Mouse (Mus musculus) heart, embryonic 13.5 days (tissue): ENCODE results near the gene Gpa33. TPM values are rescaled to one million over a fixed set of nuclear protein-coding genes. Genes with fewer than 3 reads are reported as not detected.

ENCODE experiments used
- ATAC-seq: fragments of 200-750 bp; cut with Nextera tagmentation; 2 replicates; pipeline ENCODE4 v1.8.0; 2017; ENCODE audit warnings: moderate TSS enrichment; ENCODE audit not compliant: insufficient number of reproducible peaks, low FRiP score, low TSS enrichment; ENCODE audit errors: extremely low read depth
- H3K27ac ChIP-seq: fragments of 300-500 bp; sonication (generic); replicated peaks from 2 replicates; pipeline ENCODE4 v1.5.1; 2015; ENCODE audit warnings: moderate library complexity, mild to moderate bottlenecking, inconsistent platforms
- H3K27me3 ChIP-seq: fragments of 300-500 bp; sonication (generic); replicated peaks from 2 replicates; pipeline ENCODE4 v1.6.1; 2015; ENCODE audit warnings: mild to moderate bottlenecking, inconsistent platforms
- H3K36me3 ChIP-seq: fragments of 300-500 bp; sonication (generic); 2 replicates; pipeline ENCODE4 v1.6.1; 2015; ENCODE audit warnings: mild to moderate bottlenecking, inconsistent platforms
- H3K4me1 ChIP-seq: fragments of 300-500 bp; sonication (generic); 2 replicates; pipeline ENCODE4 v1.6.1; 2015; ENCODE audit warnings: inconsistent platforms
- H3K4me2 ChIP-seq: fragments of 300-500 bp; sonication (generic); 2 replicates; pipeline ENCODE4 v1.6.1; 2015; ENCODE audit warnings: inconsistent platforms, mild to moderate bottlenecking, moderate library complexity
- H3K4me3 ChIP-seq: fragments of 300-500 bp; sonication (generic); 2 replicates; pipeline ENCODE4 v1.5.1; 2015; ENCODE audit warnings: moderate library complexity, mild to moderate bottlenecking, inconsistent platforms
- H3K9ac ChIP-seq: fragments of 300-500 bp; sonication (generic); 2 replicates; pipeline ENCODE4 v1.6.1; 2015; ENCODE audit warnings: inconsistent platforms, mild to moderate bottlenecking, moderate library complexity
- H3K9me3 ChIP-seq: fragments of 300-500 bp; sonication (generic); 2 replicates; pipeline ENCODE4 v1.6.1; 2016; ENCODE audit warnings: inconsistent platforms
- WGBS: fragments of 180-500 bp; shearing (Covaris S2); methylation state at CpG from one replicate; pipeline ENCODE4 v1.1.7; 2015; ENCODE audit warnings: mixed read lengths; 5-methylcytosine and 5-hydroxymethylcytosine counted together
- polyA plus RNA-seq: library from polyadenylated mRNA; unstranded; fragments of >200 nt; fragmentation: Nextera tagmentation; extraction: Ambion mirVana; gene quantifications from 2 replicates; pipeline ENCODE4 v1.2.1, GENCODE M21; 2015

Gpa33 gene
- polyA plus RNA-seq, 1 experiment from 2014 or later, result not detected

GRCm38 (mm10) chr1:166115719-166116118, 14.3 kb upstream of the Gpa33 start:
- H3K4me2 ChIP-seq, result no peak overlapping the region
- H3K27ac ChIP-seq, result peak overlapping the region; percentile 21
- 85% methylated on average over 4 of the region's 4 CpGs for WGBS
- H3K4me1 ChIP-seq, result peaks cover 19% of the 10 kb centered on the region
- H3K9ac ChIP-seq, result no peak overlapping the region
- H3K4me3 ChIP-seq, result no peak overlapping the region
- no peaks in the 10 kb centered on the region for H3K9me3 ChIP-seq
- H3K27me3 ChIP-seq, result no peaks in the 10 kb centered on the region
- H3K36me3 ChIP-seq, result peaks cover 85% of the 10 kb centered on the region
- ATAC-seq, result no peak

DNA sequence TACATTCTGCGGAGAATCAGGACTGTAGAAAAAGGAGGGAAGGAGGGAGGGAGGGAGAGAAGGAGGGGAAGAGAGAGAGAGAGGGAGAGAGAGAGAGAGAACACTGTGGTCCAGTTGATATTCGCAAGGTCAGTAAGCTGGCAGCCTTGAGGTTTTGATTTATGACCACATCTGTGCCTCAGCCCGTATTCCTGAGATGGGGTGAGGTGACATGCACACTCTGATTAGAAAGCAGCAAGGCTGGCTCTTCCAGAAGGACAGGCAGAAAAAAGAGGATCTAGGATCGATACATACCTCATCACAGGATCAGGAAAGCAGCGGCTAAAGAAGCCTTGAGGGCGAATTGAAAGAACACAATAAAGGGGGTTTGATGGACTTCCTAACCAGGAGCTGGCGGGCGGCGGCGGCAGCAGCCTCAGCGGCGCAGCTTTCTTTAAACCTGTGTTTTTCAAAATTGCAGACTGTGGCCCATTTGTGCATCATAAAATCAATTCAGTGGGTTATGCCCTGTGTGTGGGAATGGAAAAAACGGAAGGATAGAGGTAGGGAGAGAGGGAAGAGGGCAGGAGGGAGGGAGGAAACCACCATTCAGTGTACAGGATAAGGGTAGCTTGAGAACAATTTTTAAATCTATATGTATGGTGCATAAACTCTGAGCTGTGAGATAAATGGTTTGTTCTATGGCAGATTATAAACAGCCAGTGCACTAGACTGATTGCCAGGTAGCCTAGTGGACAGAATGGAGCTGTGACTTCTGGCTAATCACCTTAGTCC, 12.0 kb upstream of the Gpa33 start:
- no peak overlapping the region for H3K9ac ChIP-seq
- no peak overlapping the region for H3K4me2 ChIP-seq
- WGBS, result 82% methylated on average over 13 of the region's 13 CpGs
- no peak for ATAC-seq
- H3K4me1 ChIP-seq, result peaks cover 22% of the 10 kb centered on the region
- peaks cover 77% of the 10 kb centered on the region for H3K36me3 ChIP-seq
- no peak overlapping the region for H3K27ac ChIP-seq
- H3K4me3 ChIP-seq, result no peak overlapping the region
- peaks cover under 1% of the 10 kb centered on the region; the same call in 1 of the 2 replicates for H3K9me3 ChIP-seq
- H3K27me3 ChIP-seq, result no peaks in the 10 kb centered on the region

DNA sequence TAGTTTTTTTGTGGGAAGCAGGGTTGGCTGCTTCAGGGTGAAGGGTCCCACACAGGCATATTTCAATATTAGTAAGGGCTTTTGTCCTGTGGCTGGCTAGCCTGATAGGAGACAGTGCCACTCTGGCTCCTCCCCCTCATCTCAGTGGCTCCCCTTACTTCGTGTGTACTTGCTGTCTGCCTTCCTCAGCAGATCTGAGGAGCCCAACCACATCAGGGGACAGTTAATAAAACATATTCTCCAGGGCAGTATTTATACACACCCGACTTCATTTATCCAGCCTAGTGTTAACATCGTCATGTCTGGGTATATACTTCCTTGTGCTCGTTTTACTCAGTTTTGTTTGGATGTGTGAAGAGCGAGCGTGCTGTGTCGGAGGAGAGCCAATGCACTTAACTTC, 7.9 kb upstream of the Gpa33 start:
- H3K27me3 ChIP-seq, result no peaks in the 10 kb centered on the region
- no peak overlapping the region for H3K4me3 ChIP-seq
- WGBS, result 58% methylated on average over 7 of the region's 7 CpGs
- peak overlapping the region; percentile 3; the same call in 1 of the 2 replicates for H3K27ac ChIP-seq
- no peak overlapping the region for H3K4me2 ChIP-seq
- no peak overlapping the region for H3K9ac ChIP-seq
- H3K9me3 ChIP-seq, result peaks cover 4% of the 10 kb centered on the region; the same call in 1 of the 2 replicates
- H3K4me1 ChIP-seq, result peaks cover 33% of the 10 kb centered on the region
- no peak for ATAC-seq
- H3K36me3 ChIP-seq, result peaks cover 72% of the 10 kb centered on the region

DNA sequence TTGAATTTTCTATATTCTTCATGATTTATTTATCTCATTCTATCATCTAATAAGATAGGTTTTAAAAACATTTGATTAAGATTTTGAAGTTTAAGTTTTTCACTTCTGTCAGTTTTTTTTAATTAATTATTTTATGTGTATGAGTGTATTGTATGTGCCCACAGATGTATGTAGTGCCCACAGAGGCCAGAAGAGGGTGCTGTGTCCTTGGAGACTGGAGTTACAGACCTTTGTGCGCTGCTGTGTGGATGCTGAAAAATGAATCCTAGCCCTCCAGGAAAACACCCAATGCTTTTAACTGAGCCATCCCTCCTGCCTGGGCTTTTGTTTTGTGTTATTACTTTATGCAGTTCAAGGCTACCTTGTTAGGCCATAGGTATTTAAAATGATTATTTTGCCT, 7.0 kb upstream of the Gpa33 start:
- Histone ChIP-seq H3K4me2 (no peak overlapping the region), H3K36me3 (peaks cover 62% of the 10 kb centered on the region), H3K4me1 (peaks cover 40% of the 10 kb centered on the region), H3K4me3 (no peak overlapping the region), H3K9me3 (peaks cover 4% of the 10 kb centered on the region; the same call in 1 of the 2 replicates), H3K9ac (no peak overlapping the region), H3K27ac (no peak overlapping the region), H3K27me3 (no peaks in the 10 kb centered on the region)
- no peak for ATAC-seq
- 85% methylated on average over 1 of the region's 1 CpGs for WGBS

DNA sequence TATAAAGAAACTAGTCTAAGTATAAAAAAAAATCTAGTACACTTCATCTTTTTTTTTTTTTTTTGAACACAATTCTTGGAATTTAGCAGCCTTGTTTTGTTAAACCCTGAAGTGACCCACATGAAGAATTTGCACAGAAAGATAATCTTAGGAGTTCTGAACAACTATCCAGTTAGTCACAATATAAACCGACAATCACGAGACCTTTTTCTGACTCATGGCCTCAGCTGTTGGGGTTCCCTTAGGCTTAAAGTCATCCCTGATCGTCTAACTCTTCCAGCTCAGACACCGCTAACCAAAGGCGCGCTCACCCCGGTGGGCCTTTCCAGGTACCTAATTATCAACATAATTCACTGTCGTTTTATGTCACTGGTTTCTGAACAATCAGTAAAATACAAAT, 6.3 kb upstream of the Gpa33 start:
- Histone ChIP-seq H3K4me2 (no peak overlapping the region), H3K4me1 (peaks cover 47% of the 10 kb centered on the region), H3K27me3 (no peaks in the 10 kb centered on the region), H3K4me3 (no peak overlapping the region), H3K36me3 (peaks cover 55% of the 10 kb centered on the region), H3K27ac (no peak overlapping the region), H3K9ac (no peak overlapping the region), H3K9me3 (peaks cover 4% of the 10 kb centered on the region; the same call in 1 of the 2 replicates)
- no peak for ATAC-seq
- WGBS, result 88% methylated on average over 8 of the region's 8 CpGs

DNA sequence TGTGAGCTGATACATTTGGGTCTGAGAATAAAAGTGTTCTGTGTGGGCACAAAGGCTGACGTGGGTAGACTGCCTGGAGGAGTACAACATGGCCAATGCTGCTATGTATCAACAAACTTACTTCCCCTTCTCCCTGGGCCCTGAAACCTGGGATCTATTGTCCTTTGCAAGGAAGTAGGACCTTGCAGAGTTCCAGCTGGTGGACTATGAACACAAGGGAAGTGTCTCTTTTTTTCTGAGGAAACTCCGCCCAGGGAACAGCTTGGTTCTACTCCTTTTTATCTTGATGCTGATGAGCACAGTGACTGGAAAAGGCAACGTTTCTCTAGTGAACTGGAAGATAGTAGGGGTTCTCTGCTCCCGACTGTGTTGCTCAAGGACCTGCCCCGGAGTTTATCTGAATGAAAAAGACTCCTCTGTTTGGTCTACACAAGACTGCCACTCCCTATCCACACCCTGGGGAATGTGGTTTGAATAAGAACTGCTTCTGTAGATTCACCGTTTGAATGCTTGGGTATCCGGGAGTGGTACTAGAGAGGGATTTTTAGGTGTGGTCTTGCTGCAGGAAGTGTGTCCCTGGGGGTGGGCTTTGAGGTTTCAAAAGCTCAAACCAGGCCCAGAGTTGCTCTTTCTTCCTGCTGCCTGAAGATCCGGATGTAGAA, 5.0 kb upstream of the Gpa33 start:
- no peak for ATAC-seq
- no peak overlapping the region for H3K4me3 ChIP-seq
- peaks cover 48% of the 10 kb centered on the region for H3K36me3 ChIP-seq
- 0 out of 2 replicates have a peak overlapping the region, but pooled peaks have one; percentile 0 for H3K9ac ChIP-seq
- 52% methylated on average over 8 of the region's 8 CpGs for WGBS
- peaks cover 51% of the 10 kb centered on the region for H3K4me1 ChIP-seq
- peaks cover 4% of the 10 kb centered on the region; the same call in 1 of the 2 replicates for H3K9me3 ChIP-seq
- H3K27me3 ChIP-seq, result no peaks in the 10 kb centered on the region
- H3K27ac ChIP-seq, result no peak overlapping the region
- H3K4me2 ChIP-seq, result peak overlapping the region; percentile 35

- no peak for ATAC-seq
- H3K4me3 ChIP-seq, result peak overlapping the region; percentile 60
- H3K4me2 ChIP-seq, result peak overlapping the region; percentile 70
- peaks cover 63% of the 10 kb centered on the region for H3K4me1 ChIP-seq
- H3K36me3 ChIP-seq, result peaks cover 36% of the 10 kb centered on the region
- H3K27ac ChIP-seq, result peak overlapping the region; percentile 98
- H3K9me3 ChIP-seq, result peaks cover 4% of the 10 kb centered on the region; the same call in 1 of the 2 replicates
- H3K9ac ChIP-seq, result peak overlapping the region; percentile 86
- no peaks in the 10 kb centered on the region for H3K27me3 ChIP-seq
- WGBS, result 68% methylated on average over 6 of the region's 6 CpGs
Measured at GRCm38 (mm10) chr1:166126290-166126689, 3.7 kb upstream of the Gpa33 start.

GRCm38 (mm10) chr1:166126795-166127194, 3.2 kb upstream of the Gpa33 start:
- Histone ChIP-seq H3K36me3 (peaks cover 31% of the 10 kb centered on the region), H3K27me3 (no peaks in the 10 kb centered on the region), H3K4me1 (peaks cover 66% of the 10 kb centered on the region), H3K4me3 (peak overlapping the region; percentile 60), H3K9ac (peak overlapping the region; percentile 86), H3K27ac (peak overlapping the region; percentile 98), H3K9me3 (peaks cover 4% of the 10 kb centered on the region; the same call in 1 of the 2 replicates), H3K4me2 (peak overlapping the region; percentile 70)
- WGBS, result 17% methylated on average over 9 of the region's 9 CpGs
- ATAC-seq, result 0 out of 2 replicates have a peak, but pooled peaks have one; percentile 26

GRCm38 (mm10) chr1:166127719-166128118, 2.3 kb upstream of the Gpa33 start, which contains the start of gene Dusp27:
Gene Dusp27 (minus strand): TSS chr1:166127922.
- 10% methylated on average over 4 of the region's 4 CpGs for WGBS
- H3K4me3 ChIP-seq, result peak within 1 kb of the TSS; percentile 60
- no peak for ATAC-seq
- peak within 1 kb of the TSS; percentile 86 for H3K9ac ChIP-seq
- H3K27ac ChIP-seq, result peak within 1 kb of the TSS; percentile 98
- H3K36me3 ChIP-seq, result peaks cover 28% of the 10 kb centered on the region
- peaks cover 68% of the 10 kb centered on the region for H3K4me1 ChIP-seq
- peaks cover 4% of the 10 kb centered on the region; the same call in 1 of the 2 replicates for H3K9me3 ChIP-seq
- peak within 1 kb of the TSS; percentile 70 for H3K4me2 ChIP-seq
- H3K27me3 ChIP-seq, result no peaks in the 10 kb centered on the region

DNA sequence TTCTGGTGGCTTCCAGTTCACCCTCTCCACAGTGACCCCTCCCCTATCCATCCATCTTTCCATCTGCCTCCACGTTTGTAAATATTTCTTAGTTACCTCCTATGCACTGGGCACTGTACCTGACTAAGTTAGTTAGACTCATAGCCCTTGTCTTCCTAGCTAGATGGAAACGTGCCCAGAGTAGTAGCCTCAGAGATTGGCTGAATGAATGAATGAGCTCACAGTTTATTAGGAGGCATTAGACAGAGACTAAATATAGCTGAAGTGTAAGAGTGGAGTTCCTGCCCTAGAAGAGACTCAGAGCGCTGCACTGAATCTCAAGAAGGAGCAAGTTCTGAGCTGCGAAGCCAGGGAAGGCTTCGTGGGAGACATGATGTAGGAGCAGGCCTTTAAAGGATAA, 1.5 kb upstream of the Gpa33 start:
- H3K27ac ChIP-seq, result peak overlapping the region; percentile 98
- H3K4me3 ChIP-seq, result no peak overlapping the region
- H3K9ac ChIP-seq, result no peak overlapping the region
- WGBS, result 62% methylated on average over 5 of the region's 5 CpGs
- H3K9me3 ChIP-seq, result no peaks in the 10 kb centered on the region
- H3K4me1 ChIP-seq, result peaks cover 71% of the 10 kb centered on the region
- ATAC-seq, result no peak
- no peaks in the 10 kb centered on the region for H3K27me3 ChIP-seq
- peaks cover 22% of the 10 kb centered on the region for H3K36me3 ChIP-seq
- H3K4me2 ChIP-seq, result peak overlapping the region; percentile 70

GRCm38 (mm10) chr1:166132367-166132766, 2.3 kb downstream of the Gpa33 start:
- no peak overlapping the region for H3K4me3 ChIP-seq
- H3K4me1 ChIP-seq, result peaks cover 55% of the 10 kb centered on the region
- 31% methylated on average over 4 of the region's 4 CpGs for WGBS
- H3K27me3 ChIP-seq, result no peaks in the 10 kb centered on the region
- no peak overlapping the region; the same call in 1 of the 2 replicates for H3K9ac ChIP-seq
- no peak overlapping the region for H3K4me2 ChIP-seq
- no peaks in the 10 kb centered on the region for H3K9me3 ChIP-seq
- H3K36me3 ChIP-seq, result no peaks in the 10 kb centered on the region
- no peak overlapping the region; the same call in 1 of the 2 replicates for H3K27ac ChIP-seq
- ATAC-seq, result no peak
